8 mouse cellular contexts compared by ENCODE assay signal in the genomic region with DNA sequence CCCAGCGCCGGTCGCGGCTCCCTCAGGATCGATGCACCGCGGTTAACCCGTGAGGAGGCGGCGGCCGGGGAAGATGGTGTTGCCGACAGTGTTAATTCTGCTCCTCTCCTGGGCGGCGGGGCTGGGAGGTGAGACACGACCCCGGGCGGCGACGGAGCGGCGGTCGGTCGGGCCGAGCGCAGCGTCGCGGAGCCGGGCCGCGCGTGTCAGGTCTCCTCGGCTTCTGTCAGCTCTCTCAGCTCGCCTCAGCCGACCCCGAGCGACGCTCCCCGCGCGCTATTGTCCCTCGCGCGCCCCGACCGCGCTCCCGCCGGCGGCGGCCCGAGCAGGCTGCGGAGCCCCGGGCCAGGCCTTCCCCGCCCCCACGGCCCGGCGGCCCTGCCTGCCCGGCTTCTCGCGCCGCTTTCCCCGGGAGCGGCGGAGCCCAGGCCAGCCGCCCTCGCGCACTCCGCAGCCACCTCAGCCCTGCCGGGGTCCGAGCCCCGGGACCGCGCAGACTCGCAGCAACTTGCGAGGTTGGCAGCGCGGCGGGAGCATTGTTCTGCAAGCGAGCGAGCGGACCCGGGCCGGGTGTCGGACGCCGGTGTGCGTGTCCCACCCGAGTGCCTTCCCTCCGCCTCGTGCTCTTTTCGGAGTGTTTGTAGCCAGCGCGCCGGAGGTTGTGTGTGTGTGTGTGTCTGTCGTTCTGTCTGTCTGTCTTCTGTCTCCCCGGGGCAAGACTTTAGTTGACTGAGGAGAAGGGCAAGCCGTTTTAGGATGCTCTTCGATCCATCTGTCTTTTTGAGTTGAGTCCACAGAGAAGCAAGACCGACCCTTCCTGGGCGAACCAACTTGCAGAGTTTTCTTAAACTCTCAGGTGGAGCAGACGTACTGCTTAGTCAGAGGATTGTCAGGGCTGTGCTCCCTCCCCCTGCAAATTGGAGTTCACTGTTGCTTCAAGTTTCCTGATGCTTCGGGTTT. TPM values are rescaled to one million over a fixed set of nuclear protein-coding genes. Genes with fewer than 3 reads are reported as not detected.
DNase-seq lines count a peak whose midpoint lies in the region; ATAC-seq and TF ChIP-seq lines count a peak whose summit lies in the region.

No protein-coding gene starts in this region.

- 0 out of 4 replicates have a peak, but pooled peaks cover 0 to 2% of the 10 kb centered on the region in 2 experiments for H3K4me1 ChIP-seq in ES-E14 (ENCODE audit: control insufficient read depth in 2 of 2, insufficient read depth in 2 of 2, low read length in 2 of 2, poor library complexity in 1 of 2)
- 0 out of 2 replicates have a peak, but pooled peaks cover 2% of the 10 kb centered on the region for H3K4me1 ChIP-seq in bone marrow macrophage, adult 2 months (ENCODE audit: control insufficient read depth, insufficient read depth, low read length)
- H3K4me1 ChIP-seq in forebrain, embryonic 11.5 days (replicated peaks; ENCODE audit: control insufficient read depth, insufficient read depth, low read length): no peaks in the 10 kb centered on the region; the same call in 1 of the 2 replicates
- peaks cover 17% of the 10 kb centered on the region for H3K4me1 ChIP-seq in lung, embryonic 16.5 days (replicated peaks; ENCODE audit: control insufficient read depth, insufficient read depth, low read length)

- H3K27me3 ChIP-seq in forebrain, embryonic 11.5 days (ENCODE audit: control insufficient read depth, insufficient read depth, low read length): no peaks in the 10 kb centered on the region
- H3K27me3 ChIP-seq in lung, embryonic 16.5 days (ENCODE audit: control insufficient read depth, insufficient read depth, low read depth, low read length): no peaks in the 10 kb centered on the region

- in situ Hi-C loops in ES-E14 (cut with MboI; ENCODE audit: low sequenced_read_pairs in 2 of 2, unreplicated experiment in 2 of 2): no loop called here

- TF ChIP-seq POLR2A in bone marrow macrophage, adult 2 months (IDR thresholded peaks at IDR 0.05; ENCODE audit: borderline replicate concordance, low read depth, low read length): no peak

- no peaks in the 10 kb centered on the region for H3K9me3 ChIP-seq in ES-E14 (ENCODE audit: control insufficient read depth, insufficient read depth, low read depth, low read length)
- no peaks in the 10 kb centered on the region for H3K9me3 ChIP-seq in forebrain, embryonic 11.5 days (ENCODE audit: control insufficient read depth, low read length)
- H3K9me3 ChIP-seq in lung, embryonic 16.5 days (ENCODE audit: control insufficient read depth, low read length): no peaks in the 10 kb centered on the region

- peak overlapping the region; percentile 78 to 93 for H3K4me3 ChIP-seq in ES-E14 (ENCODE audit: insufficient read depth in 1 of 2, low read depth in 1 of 2, low read length in 2 of 2, poor library complexity in 1 of 2, severe bottlenecking in 1 of 2)
- H3K4me3 ChIP-seq in bone marrow macrophage, adult 2 months (ENCODE audit: insufficient read depth, low read length): peak overlapping the region; percentile 96
- H3K4me3 ChIP-seq in forebrain, embryonic 11.5 days (ENCODE audit: low read depth, low read length): peak overlapping the region; percentile 96
- H3K4me3 ChIP-seq in lung, embryonic 16.5 days (ENCODE audit: low read length): peak overlapping the region; percentile 96

- TF ChIP-seq CTCF in bone marrow macrophage, adult 2 months (IDR thresholded peaks at IDR 0.05; ENCODE audit: low read depth, low read length): no peak

- ATAC-seq in forebrain, embryonic 11.5 days (replicated peaks; ENCODE audit: low FRiP score): no peak; the same call in none of the 2 replicates
- ATAC-seq in lung, embryonic 16.5 days (ENCODE audit: low read depth): peak; percentile 63
- peak; percentile 6; the same call in 1 of the 2 replicates for ATAC-seq in neutrophil, adult 5-6 weeks (ENCODE audit: extremely low read depth, insufficient number of reproducible peaks, low FRiP score, poor library complexity, severe bottlenecking)

- peak; percentile 29 for DNase-seq in ES-E14 (ENCODE audit: low read depth, low spot score)
- peak; percentile 86 for DNase-seq in forebrain, embryonic 11.5 days (ENCODE audit: low spot score)
- peak; percentile 63 to 73 for DNase-seq in heart, postnatal 10 days
- peak; percentile 28 to 74 for DNase-seq in kidney, postnatal 36 days
- DNase-seq in thymus, postnatal 25 days: peak; percentile 61

- H3K9ac ChIP-seq in ES-E14 (ENCODE audit: insufficient read depth, low read depth, low read length, poor library complexity, severe bottlenecking): peak overlapping the region; percentile 79
- peak overlapping the region; percentile 92 for H3K9ac ChIP-seq in forebrain, embryonic 11.5 days (ENCODE audit: low read length)
- peak overlapping the region; percentile 97 for H3K9ac ChIP-seq in lung, embryonic 16.5 days (ENCODE audit: low read length)

- intact Hi-C loops in heart, postnatal 10 days (cut with DNase I): no loop called here

- under 1% methylated on average over 71 of the region's 103 CpGs for WGBS in forebrain, embryonic 11.5 days
- WGBS in lung, embryonic 16.5 days: under 1% methylated on average over 77 of the region's 103 CpGs

- H3K27ac ChIP-seq in ES-E14 (ENCODE audit: insufficient read depth, low read depth, low read length, poor library complexity, severe bottlenecking): peak overlapping the region; percentile 7; the same call in 1 of the 2 replicates
- H3K27ac ChIP-seq in bone marrow macrophage, adult 2 months (ENCODE audit: insufficient read depth, low read depth, low read length): peak overlapping the region; percentile 83
- peak overlapping the region; percentile 95 for H3K27ac ChIP-seq in forebrain, embryonic 11.5 days (ENCODE audit: low read depth, low read length)
- peak overlapping the region; percentile 97 for H3K27ac ChIP-seq in lung, embryonic 16.5 days (ENCODE audit: low read length)

- no peaks in the 10 kb centered on the region for H3K36me3 ChIP-seq in ES-E14 (ENCODE audit: control insufficient read depth, insufficient read depth, low read length, poor library complexity, severe bottlenecking)
- no peaks in the 10 kb centered on the region for H3K36me3 ChIP-seq in forebrain, embryonic 11.5 days (ENCODE audit: control insufficient read depth, insufficient read depth, low read length)
- no peaks in the 10 kb centered on the region for H3K36me3 ChIP-seq in lung, embryonic 16.5 days (ENCODE audit: control insufficient read depth, insufficient read depth, low read length)

- H3K4me2 ChIP-seq in forebrain, embryonic 11.5 days (ENCODE audit: low read depth, low read length, severe bottlenecking): peak overlapping the region; percentile 45
- peak overlapping the region; percentile 64 for H3K4me2 ChIP-seq in lung, embryonic 16.5 days (ENCODE audit: low read depth, low read length)

TF ChIP-seq in ES-E14, 5 proteins besides CTCF, POLR2A, EP300 and RAD21:
- TF ChIP-seq HCFC1 (IDR thresholded peaks at IDR 0.05; ENCODE audit: borderline replicate concordance, insufficient read depth, low read length): 0 out of 2 replicates have a peak, but pooled peaks have one; percentile 17
- no peak for TF ChIP-seq CHD2 (IDR thresholded peaks at IDR 0.05; ENCODE audit: low read depth, low read length)

RNA-seq across cellular contexts. Expression of gene Adam10, which starts 0.6 kb away (rescaled TPM):
- 11.7 and 18.1 TPM in 2 replicates for total RNA-seq in ES-E14 (2012; rRNA removed)
- 69.3 and 78.6 TPM in 2 replicates for polyA plus RNA-seq in bone marrow macrophage, adult 2 months (2012; ENCODE audit: insufficient read depth, insufficient read length, missing spikeins)
- polyA plus RNA-seq in forebrain, embryonic 11.5 days (2014; fragmentation: Nextera tagmentation; extraction: Ambion mirVana): 56.5 and 61.4 TPM in 2 replicates
- total RNA-seq in heart, postnatal 10 days (2021): 10 to 100 TPM; 66.0 to 80.3 TPM
- polyA plus RNA-seq in lung, embryonic 16.5 days (2015; fragmentation: Nextera tagmentation; extraction: Ambion mirVana): 89.2 and 89.5 TPM in 2 replicates
- 43.8 and 45.3 TPM in 2 replicates for total RNA-seq in neutrophil, adult 5-6 weeks (2017)

RNA-seq across cellular contexts. Expression of gene Mindy2, which starts 22.4 kb away (rescaled TPM):
- total RNA-seq in ES-E14 (2012; rRNA removed): 0.98 and 1.2 TPM in 2 replicates
- 31.5 and 33.9 TPM in 2 replicates for polyA plus RNA-seq in bone marrow macrophage, adult 2 months (2012; ENCODE audit: insufficient read depth, insufficient read length, missing spikeins)
- polyA plus RNA-seq in forebrain, embryonic 11.5 days (2014; fragmentation: Nextera tagmentation; extraction: Ambion mirVana): 11.5 and 12.7 TPM in 2 replicates
- 10 to 100 TPM; 31.5 to 32.6 TPM for total RNA-seq in heart, postnatal 10 days (2021)
- 7.1 and 8.2 TPM in 2 replicates for polyA plus RNA-seq in lung, embryonic 16.5 days (2015; fragmentation: Nextera tagmentation; extraction: Ambion mirVana)
- 45.1 and 47.7 TPM in 2 replicates for total RNA-seq in neutrophil, adult 5-6 weeks (2017)

RNA-seq across cellular contexts. Expression of gene Gm10642, which starts 23.4 kb away (rescaled TPM):
- 0.13 and 0.42 TPM in 2 replicates for total RNA-seq in ES-E14 (2012; rRNA removed)
- 2.0 and 3.0 TPM in 2 replicates for polyA plus RNA-seq in bone marrow macrophage, adult 2 months (2012; ENCODE audit: insufficient read depth, insufficient read length, missing spikeins)
- 0.45 and 0.56 TPM in 2 replicates for polyA plus RNA-seq in forebrain, embryonic 11.5 days (2014; fragmentation: Nextera tagmentation; extraction: Ambion mirVana)
- under 1 TPM; 0.74 to 0.93 TPM for total RNA-seq in heart, postnatal 10 days (2021)
- 0.11 TPM in 1 of 2 replicates, not detected in the other for polyA plus RNA-seq in lung, embryonic 16.5 days (2015; fragmentation: Nextera tagmentation; extraction: Ambion mirVana)
- total RNA-seq in neutrophil, adult 5-6 weeks (2017): 1.2 and 1.4 TPM in 2 replicates

Comparison
In these comparisons a context has a peak if more than half of its experiments do, and no peak if none do; other contexts are left out.
1. DNase-seq: peak in every context shown above with its lines; median percentile 86 in forebrain, embryonic 11.5 days; 68 in heart, postnatal 10 days; 61 in thymus, postnatal 25 days; 51 in kidney, postnatal 36 days; 29 in ES-E14.
2. H3K27ac ChIP-seq: peak in every context shown above with its lines; median percentile 97 in lung, embryonic 16.5 days; 95 in forebrain, embryonic 11.5 days; 83 in bone marrow macrophage, adult 2 months; 7 in ES-E14.
3. RNA of gene Mindy2, which starts 22.4 kb away (total RNA-seq): 45.1 to 47.7 TPM in neutrophil, adult 5-6 weeks and 31.5 to 32.6 TPM in heart, postnatal 10 days; 0.98 to 1.2 TPM in ES-E14; every median in the first group is over 10 times any median in the second.
4. Peak in every context shown above with its lines, with median percentiles within 50 percentile points of each other: H3K4me3 ChIP-seq and H3K9ac ChIP-seq.